Mouse (Mus musculus) myocyte (in vitro differentiated cells): ENCODE measurements around the gene Stmn1.

Experiments used
- MAX ChIP-seq: IDR thresholded peaks from one replicate; pipeline ENCODE4 v1.6.1; 2011; ENCODE audit warnings: low read depth, mild to moderate bottlenecking, control low read depth
- POLR2A ChIP-seq: IDR thresholded peaks from one replicate; pipeline ENCODE4 v1.6.1; 2011; ENCODE audit warnings: low read depth, mild to moderate bottlenecking, control low read depth, moderate library complexity; ENCODE audit not compliant: insufficient read length
- TCF12 ChIP-seq: IDR thresholded peaks from one replicate; pipeline ENCODE4 v1.6.1; 2011; ENCODE audit warnings: mild to moderate bottlenecking, control low read depth; ENCODE audit not compliant: poor library complexity, insufficient read depth, severe bottlenecking
- TCF3 ChIP-seq: IDR thresholded peaks from one replicate; pipeline ENCODE4 v1.6.1; 2011; ENCODE audit warnings: low read depth, control low read depth; ENCODE audit not compliant: insufficient read length
- USF1 ChIP-seq: IDR thresholded peaks from one replicate; pipeline ENCODE4 v1.6.1; 2011; ENCODE audit warnings: low read depth, mild to moderate bottlenecking, control low read depth, moderate library complexity

DNA sequence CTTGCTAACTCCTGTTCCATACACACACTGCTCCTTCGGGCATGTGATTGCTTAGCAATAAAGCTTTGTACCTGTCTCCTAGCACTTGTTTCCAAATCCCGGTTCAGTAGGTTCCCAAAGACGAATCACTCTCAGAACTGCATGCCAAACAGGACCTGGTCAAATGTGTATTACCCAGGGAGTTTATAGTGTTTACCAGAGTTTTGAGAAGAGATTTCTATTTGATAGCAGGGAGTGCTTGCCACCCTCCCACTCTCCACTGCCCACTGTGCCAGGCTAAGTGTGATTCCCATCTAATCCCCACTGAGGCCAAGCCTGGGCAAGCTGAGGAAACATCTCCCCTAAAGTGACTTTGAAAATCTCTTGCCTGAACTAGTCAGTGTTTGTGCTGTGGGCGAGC, 25.9 kb upstream of the Stmn1 start:
- no peak for TF ChIP-seq TCF12
- no peak for TF ChIP-seq POLR2A
- no peak for TF ChIP-seq MAX
- TF ChIP-seq USF1, result no peak
- TF ChIP-seq TCF3, result no peak
